Mouse (Mus musculus) cerebellum, adult 9-10 months (tissue): ENCODE data around the gene DXBay18.
A peak's percentile ranks its signal among the peaks of the same experiment; 100 is the strongest.
"Not testable (repeated sequence)": the region's sequence is repeated elsewhere in the genome, so short reads cannot be mapped to it uniquely, and the experiment has no call there.

Source experiments
- DNase-seq: peaks from one replicate; pipeline ENCODE4 v3.0.0; 2022

Gene DXBay18

DNA sequence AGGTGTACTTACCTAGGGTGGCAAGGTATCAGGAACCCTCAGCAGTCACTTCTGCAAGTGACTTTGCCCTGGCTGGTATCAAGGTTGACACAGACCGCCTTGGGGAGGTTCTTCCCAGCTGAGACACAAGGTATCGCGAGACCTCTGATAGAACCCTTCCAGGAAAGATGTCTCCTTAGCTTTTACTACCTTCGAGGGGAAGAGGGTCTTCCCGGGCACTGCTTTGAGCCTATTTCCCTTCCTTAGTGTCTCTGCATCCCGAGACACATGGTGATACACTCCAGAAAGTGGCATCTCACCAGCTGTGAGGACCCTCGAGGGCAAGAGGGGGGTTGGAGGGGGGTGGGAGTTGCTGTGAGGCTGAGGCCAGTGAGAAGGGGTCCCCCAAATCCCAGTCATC, at the start of gene DXBay18:
TSS of gene DXBay18 (minus strand) at position 101 of the 400 bp plus-strand sequence.
- not testable (repeated sequence) for DNase-seq

DNA sequence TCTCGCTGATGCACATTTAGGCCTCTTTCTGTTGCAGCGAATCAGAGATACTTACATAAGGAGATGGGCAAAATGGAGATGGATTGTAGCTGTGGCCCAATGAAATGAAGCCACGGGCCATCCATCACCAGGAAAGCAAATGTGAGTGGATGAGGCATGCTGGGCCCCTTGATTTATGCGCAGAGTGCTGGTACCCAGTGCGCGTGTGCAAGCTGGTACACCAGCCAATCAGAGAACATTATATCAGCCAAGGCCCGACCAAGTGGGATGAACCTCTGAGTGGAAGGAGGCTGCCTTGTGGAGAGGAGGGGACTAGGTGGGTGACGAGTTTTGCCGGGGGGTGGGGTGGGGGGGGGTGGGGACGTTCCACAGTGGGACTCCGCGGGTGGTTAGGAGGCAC, 42.7 kb upstream of the DXBay18 start, which contains the start of gene Xlr3b:
TSS of gene Xlr3b (plus strand) at position 274 of the 400 bp plus-strand sequence.
- DNase-seq = peak; percentile 1

- DNase-seq = not testable (repeated sequence)
Measured at GRCm38 (mm10) chrX:73176889-73177288, 27.6 kb upstream of the DXBay18 start, which contains the start of gene Spin2d. TSS of gene Spin2d (minus strand) at chrX:73176989.

DNA sequence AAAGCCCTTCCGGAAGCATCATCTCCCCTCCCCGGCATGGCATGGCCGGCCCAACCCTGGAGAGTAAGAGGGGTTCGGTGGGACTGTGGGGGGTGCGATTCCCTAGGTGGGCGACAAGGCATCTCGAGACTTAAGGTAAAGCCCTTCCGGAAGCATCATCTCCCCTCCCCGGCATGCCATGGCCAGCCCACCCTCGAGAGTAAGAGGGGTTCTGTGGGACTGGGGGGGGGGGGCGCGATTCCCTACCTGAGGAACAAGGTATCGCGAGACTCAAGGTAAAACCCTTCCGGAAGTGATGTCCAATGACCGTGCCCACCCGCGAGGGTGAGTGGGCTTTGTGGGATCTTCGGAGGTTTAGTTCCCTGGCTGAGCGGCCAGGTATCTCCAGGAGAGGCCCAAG, 754 bp downstream of the DXBay18 start, which contains the start of gene Xlr5b:
TSS of gene Xlr5b (plus strand) at position 301 of the 400 bp plus-strand sequence.
- DNase-seq = not testable (repeated sequence)

DNA sequence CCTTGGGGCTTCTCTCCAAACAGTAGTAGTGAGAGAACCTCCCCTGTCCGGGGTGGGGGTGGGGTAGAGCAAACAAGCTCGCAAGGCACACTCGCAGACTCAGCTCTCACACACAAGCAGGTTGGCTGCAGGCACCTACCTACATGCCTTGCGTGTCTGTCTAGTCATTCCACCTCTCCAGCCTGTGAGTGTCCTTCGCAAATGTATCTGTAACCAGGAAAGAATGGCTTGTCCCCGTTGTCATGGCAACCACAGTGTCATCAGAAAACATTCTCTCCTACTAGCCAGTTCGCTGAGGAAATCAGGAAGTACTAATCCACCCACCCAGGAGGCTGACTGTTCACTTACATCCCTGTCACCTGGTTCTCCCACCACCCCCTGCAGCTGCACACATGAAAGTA, 6.0 kb downstream of the DXBay18 start:
- DNase-seq = not testable (repeated sequence)

DNA sequence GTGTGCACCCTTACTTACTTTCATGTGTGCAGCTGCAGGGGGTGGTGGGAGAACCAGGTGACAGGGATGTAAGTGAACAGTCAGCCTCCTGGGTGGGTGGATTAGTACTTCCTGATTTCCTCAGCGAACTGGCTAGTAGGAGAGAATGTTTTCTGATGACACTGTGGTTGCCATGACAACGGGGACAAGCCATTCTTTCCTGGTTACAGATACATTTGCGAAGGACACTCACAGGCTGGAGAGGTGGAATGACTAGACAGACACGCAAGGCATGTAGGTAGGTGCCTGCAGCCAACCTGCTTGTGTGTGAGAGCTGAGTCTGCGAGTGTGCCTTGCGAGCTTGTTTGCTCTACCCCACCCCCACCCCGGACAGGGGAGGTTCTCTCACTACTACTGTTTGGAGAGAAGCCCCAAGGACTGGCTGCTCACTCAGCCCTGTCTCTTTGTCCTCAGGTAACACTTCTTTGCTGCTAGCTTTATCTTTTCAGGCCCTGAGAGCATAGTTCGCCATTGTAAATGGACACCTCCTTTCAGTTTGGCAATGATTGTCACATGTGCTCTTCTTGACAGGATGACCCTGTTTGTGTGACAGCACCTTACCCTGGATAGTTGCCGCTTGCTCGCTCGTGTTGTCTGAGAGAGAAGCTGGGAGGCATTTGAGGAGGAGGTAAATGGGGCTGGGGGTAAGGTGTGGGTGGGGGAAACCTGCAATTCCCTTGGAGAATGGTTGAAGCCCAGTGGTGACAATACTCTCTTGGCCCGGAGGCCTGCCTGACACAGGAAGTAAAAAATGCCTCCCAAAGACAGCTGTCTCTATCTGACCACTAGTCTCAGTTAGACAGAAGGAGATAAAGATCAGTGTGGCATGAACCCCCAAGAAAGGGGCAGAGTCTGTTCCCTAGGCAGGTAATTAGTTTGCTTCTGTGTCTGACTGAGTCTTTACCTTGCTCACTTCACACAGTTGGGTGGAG, 26.1 kb downstream of the DXBay18 start:
- DNase-seq = not testable (repeated sequence)

GRCm38 (mm10) chrX:73116747-73117146, 32.5 kb downstream of the DXBay18 start, which contains the start of gene Gm14685:
TSS of gene Gm14685 (plus strand) at chrX:73117047.
- DNase-seq = not testable (repeated sequence)

DNA sequence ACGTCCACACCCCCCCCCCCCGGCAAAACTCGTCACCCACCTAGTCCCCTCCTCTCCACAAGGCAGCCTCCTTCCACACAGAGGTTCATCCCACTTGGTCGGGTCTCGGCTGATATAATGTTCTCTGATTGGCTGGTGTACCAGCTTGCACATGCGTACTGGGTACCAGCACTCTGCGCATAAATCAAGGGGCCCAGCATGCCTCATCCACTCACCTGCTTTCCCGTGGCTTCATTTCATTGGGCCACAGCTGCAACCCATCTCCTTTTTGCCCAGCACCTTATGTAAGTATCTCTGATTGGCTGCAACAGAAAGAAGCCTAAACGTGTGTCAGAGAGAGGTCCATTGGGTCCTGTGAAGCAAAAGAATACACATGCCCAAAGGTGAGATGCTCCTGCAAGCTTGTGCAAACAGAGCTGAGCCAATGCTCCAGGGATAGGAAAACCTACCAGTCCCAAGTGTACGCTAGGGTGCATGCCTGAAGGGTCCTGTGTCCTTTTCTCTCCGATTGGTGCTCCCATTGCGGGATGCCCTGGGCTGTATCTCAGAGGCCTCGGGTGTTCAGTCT, 52.2 kb downstream of the DXBay18 start, which contains the start of gene Xlr3a:
TSS of gene Xlr3a (minus strand) at position 155 of the 568 bp plus-strand sequence.
- DNase-seq = peak; percentile 3
